Mouse (Mus musculus) adrenal gland, adult (tissue): ENCODE measurements around the gene Arl4a.

ENCODE experiments used
- DNase-seq, 2 experiments: peaks; one replicate each; pipeline ENCODE4 v3.0.0; 2022 to 2023; ENCODE audit warnings: low spot score in 1 of 2; ENCODE audit not compliant: inconsistent age in 2 of 2

Gene Arl4a

DNA sequence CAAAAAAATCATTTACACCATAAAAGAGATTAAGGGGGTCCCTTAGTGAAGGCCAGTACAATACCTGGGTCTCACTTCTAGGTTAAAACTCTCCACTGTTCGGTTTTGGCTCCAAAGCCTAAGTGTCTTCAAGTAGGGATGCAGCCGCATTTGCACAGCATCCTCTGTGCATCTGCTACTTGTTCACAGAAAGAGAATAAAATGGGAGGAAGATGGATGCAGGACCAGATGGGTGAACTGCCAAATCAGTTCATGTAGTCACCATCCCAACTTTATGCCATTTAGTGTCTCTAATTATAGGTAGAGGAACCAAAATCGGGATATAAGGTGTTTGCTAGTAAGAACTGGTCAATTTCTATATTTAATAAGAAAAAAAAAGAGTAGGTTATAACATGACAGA lies 69.7 kb downstream of the Arl4a start:
- DNase-seq = no peak

DNA sequence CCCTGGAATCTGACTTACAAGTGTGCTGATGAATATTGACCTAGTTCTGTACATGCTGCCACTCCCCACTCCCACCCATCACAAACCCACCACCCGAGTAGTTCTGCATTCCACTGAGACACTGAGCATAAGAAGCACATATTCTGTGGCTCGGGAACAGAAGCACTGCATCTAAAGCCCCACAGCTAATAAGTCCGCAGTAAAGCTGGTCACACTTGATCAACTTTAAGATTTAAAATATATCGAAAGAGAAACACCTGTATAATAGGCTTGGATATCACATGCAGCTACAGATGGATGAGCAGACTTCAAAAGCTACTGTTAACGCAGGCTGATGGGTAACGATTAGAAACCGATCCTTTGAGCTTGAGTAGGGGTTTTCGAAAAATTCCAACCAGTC lies 78.7 kb downstream of the Arl4a start:
- no peak for DNase-seq

DNA sequence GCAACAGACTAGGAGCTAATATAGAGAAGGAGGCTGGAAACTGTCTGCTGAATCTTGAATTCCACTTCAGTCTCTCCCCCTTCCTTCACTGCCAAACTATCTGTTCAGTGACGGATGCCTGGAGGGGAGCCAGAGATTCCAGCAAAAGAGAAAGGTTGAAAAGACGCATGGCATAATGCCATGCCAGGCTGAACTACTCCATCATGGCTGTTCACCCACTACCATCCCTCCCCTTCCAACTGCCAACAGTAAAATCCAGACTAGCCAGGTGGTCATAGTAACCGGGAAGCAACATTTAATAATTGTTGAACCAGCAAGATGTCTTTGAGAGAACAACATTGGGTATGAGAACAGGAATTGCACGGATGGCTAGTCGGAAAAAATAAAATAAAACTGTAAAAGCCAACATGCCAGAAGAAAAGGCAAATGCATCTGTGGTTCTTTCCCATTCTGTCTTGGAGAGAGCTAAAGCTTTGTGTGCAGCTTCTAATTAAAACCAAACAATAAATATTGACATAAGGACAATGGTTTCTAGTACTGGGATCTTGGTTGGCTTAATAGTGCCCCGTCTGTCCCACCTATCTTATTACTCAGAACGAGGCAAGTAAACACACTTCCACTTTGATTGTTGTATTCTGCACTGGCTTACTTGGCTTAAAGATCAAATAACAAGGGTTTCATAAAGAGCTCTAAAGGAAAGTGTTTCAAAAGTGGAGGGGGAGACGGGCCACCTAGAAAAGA lies 79.7 kb downstream of the Arl4a start:
- DNase-seq = peak; percentile 24 to 67

- peak in 1 of 2 experiments; percentile 62 for DNase-seq
Observed at GRCm38 (mm10) chr12:39956396-39956795, 81.4 kb downstream of the Arl4a start.
